Mouse (Mus musculus) midbrain, embryonic 15.5 days (tissue): ENCODE results near the gene P2ry14. TPM values are rescaled to one million over a fixed set of nuclear protein-coding genes. Genes with fewer than 3 reads are reported as not detected.
"Not testable (repeated sequence)": the region's sequence is repeated elsewhere in the genome, so short reads cannot be mapped to it uniquely, and the experiment has no call there.

ENCODE experiments used
- ATAC-seq: fragments of 200-750 bp; cut with Nextera tagmentation; replicated peaks from 2 replicates; pipeline ENCODE4 v1.8.0; 2017; ENCODE audit warnings: moderate TSS enrichment
- H3K27ac ChIP-seq: fragments of 300-500 bp; sonication (generic); 2 replicates; pipeline ENCODE4 v1.5.1; 2015; ENCODE audit warnings: mild to moderate bottlenecking, inconsistent platforms
- H3K27me3 ChIP-seq: fragments of 300-500 bp; sonication (generic); replicated peaks from 2 replicates; pipeline ENCODE4 v1.6.1; 2015; ENCODE audit warnings: inconsistent platforms
- H3K36me3 ChIP-seq: fragments of 300-500 bp; sonication (generic); replicated peaks from 2 replicates; pipeline ENCODE4 v1.6.1; 2015; ENCODE audit warnings: inconsistent platforms
- H3K4me1 ChIP-seq: fragments of 300-500 bp; sonication (generic); 2 replicates; pipeline ENCODE4 v1.6.1; 2015; ENCODE audit warnings: inconsistent platforms
- H3K4me2 ChIP-seq: fragments of 300-500 bp; sonication (generic); 2 replicates; pipeline ENCODE4 v1.6.1; 2015; ENCODE audit warnings: inconsistent platforms, mild to moderate bottlenecking, moderate library complexity
- H3K4me3 ChIP-seq: fragments of 300-500 bp; sonication (generic); 2 replicates; pipeline ENCODE4 v1.5.1; 2015; ENCODE audit warnings: mild to moderate bottlenecking, inconsistent platforms
- H3K9ac ChIP-seq: fragments of 300-500 bp; sonication (generic); 2 replicates; pipeline ENCODE4 v1.6.1; 2015; ENCODE audit warnings: mild to moderate bottlenecking, inconsistent platforms
- H3K9me3 ChIP-seq: fragments of 300-500 bp; sonication (generic); 2 replicates; pipeline ENCODE4 v1.6.1; 2016; ENCODE audit warnings: inconsistent platforms
- WGBS: fragments of 180-500 bp; shearing (Covaris S2); methylation state at CpG from one replicate; pipeline ENCODE4 v1.1.7; 2015; ENCODE audit warnings: mixed read lengths; 5-methylcytosine and 5-hydroxymethylcytosine counted together
- polyA plus RNA-seq: library from polyadenylated mRNA; unstranded; fragments of >200 nt; fragmentation: Nextera tagmentation; extraction: Ambion mirVana; gene quantifications from 2 replicates; pipeline ENCODE4 v1.2.1, GENCODE M21; 2015

Gene P2ry14
- polyA plus RNA-seq, 1 experiment from 2014 or later: 4.0 TPM

DNA sequence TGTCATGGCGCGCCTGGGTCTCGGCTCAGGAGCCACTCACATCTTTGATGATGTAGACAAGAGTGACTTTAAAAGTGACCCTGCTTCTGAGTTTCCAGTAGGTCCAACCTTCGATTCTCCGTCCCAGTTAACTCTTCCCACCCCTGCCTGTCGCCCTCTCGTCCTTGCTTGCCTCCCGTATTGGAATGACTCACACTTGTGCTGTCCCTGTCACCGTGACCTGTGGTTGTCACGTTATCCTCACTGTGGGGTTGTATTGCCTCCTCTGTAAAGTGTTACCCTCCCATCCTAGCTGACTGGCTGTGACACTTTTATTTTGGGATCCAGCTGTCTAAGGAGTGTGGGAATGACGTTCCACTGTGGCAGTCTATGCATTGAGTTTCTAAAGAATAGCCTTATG is 60.7 kb downstream of the P2ry14 start:
- H3K9me3 ChIP-seq: no peaks in the 10 kb centered on the region
- 86% methylated on average over 11 of the region's 11 CpGs for WGBS

DNA sequence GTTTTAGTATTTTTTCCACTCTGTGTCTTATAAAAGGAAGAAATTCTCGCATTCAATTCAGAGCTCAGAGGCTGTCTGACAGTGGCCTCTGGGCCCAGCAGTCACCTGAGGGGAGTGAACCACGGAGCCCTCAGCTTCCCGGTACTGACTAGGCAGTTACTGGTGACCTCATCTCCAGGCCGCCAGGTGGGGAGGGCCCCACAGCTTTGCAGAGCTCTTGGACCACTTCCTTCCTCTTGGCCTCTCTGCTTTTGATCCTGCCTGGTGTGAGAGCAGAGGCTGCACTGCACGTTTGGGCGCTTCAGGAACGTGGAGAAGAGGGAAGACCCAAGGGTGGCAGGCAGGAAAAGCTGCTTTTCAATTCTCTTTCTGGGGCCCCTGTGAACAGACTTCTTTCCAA is 72.5 kb downstream of the P2ry14 start:
- no peak for ATAC-seq
- 30% methylated on average over 7 of the region's 7 CpGs for WGBS
- Histone ChIP-seq H3K9ac (no peak overlapping the region), H3K4me2 (no peak overlapping the region), H3K4me1 (no peaks in the 10 kb centered on the region), H3K36me3 (no peaks in the 10 kb centered on the region), H3K4me3 (no peak overlapping the region), H3K9me3 (no peaks in the 10 kb centered on the region), H3K27me3 (no peaks in the 10 kb centered on the region), H3K27ac (no peak overlapping the region)

More for the DNA sequence above, 60.7 kb downstream of the P2ry14 start:
- Histone ChIP-seq H3K9ac (no peak overlapping the region), H3K4me3 (no peak overlapping the region), H3K36me3 (no peaks in the 10 kb centered on the region), H3K4me2 (no peak overlapping the region), H3K4me1 (no peaks in the 10 kb centered on the region), H3K27ac (no peak overlapping the region), H3K27me3 (no peaks in the 10 kb centered on the region)
- no peak for ATAC-seq

DNA sequence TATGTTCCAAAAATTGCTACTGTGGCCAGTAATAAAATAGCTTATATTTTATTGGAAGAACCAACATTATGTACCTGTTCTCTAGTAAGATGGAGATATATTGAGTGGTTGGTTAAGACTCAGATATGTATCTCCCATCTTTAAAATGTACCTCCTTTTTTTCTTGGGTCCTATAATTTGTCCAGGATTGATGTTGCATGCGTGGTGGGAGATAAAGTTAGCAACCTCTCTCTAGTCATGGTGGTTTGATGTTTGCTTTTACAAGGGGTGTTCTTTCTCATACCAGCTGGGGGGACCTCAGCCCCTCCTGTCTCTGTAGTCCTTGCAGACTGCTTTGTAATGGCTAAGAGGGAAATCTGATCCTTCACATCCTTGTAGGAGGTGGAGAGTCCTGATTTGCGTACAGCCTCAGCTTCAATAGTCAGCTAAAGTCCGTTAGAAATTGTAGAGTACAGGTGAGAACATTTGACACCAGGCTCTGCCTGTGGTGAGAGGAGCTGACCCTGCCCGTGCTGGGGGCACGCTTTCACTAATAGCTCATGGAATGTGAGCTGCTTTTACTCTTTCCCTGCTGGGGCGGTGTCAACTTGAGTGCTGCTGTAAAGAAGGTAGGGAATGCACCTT is 73.0 kb downstream of the P2ry14 start:
- Histone ChIP-seq H3K36me3 (no peaks in the 10 kb centered on the region), H3K4me1 (no peaks in the 10 kb centered on the region), H3K27me3 (no peaks in the 10 kb centered on the region), H3K4me3 (no peak overlapping the region), H3K27ac (no peak overlapping the region), H3K9ac (no peak overlapping the region), H3K9me3 (no peaks in the 10 kb centered on the region), H3K4me2 (no peak overlapping the region)
- 24% methylated on average over 6 of the region's 6 CpGs for WGBS
- ATAC-seq: no peak; the same call in 1 of the 2 replicates

DNA sequence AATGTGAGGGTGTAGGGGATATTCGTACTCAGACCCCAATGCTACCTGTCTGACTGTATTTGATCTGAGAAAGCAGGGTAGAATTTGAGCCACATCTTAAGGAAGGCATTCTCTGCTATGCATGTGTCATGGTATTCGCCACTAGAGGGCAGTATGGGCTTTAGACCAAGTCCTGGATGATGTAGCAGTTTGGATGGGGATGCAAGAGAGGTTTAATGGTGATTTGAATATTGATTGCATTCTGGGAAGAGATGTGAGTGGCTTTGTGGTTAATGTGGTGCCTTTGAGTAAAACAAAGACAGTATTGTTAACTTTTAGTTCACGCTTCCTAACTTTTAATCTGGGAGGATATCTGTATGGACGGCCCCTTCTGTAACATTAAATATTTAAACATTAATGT is 74.1 kb downstream of the P2ry14 start:
- H3K4me3 ChIP-seq: no peak overlapping the region
- no peaks in the 10 kb centered on the region for H3K36me3 ChIP-seq
- no peaks in the 10 kb centered on the region for H3K9me3 ChIP-seq
- H3K27me3 ChIP-seq: no peaks in the 10 kb centered on the region
- no peak overlapping the region for H3K27ac ChIP-seq
- no peaks in the 10 kb centered on the region for H3K4me1 ChIP-seq
- 43% methylated on average over 4 of the region's 4 CpGs for WGBS
- no peak overlapping the region for H3K4me2 ChIP-seq
- ATAC-seq: no peak
- no peak overlapping the region for H3K9ac ChIP-seq

DNA sequence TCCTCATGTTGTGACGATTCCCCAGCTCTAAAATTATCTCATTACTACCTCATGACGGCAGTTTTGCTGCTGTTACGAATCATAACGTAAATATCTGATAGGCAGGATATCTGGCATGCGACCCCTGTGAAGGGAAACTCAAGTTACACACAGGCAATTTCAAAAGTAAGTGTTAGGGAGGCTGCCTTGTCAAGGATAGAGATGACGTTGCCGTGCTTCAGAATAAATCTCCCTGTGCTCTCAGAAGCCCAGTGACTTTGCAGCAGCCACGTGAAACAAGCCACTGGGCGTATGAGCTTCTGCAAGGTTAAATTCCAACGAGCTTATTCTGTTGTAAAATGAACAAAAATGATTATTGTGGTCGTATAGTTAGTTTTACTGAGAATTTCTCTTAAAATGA is 74.8 kb downstream of the P2ry14 start:
- no peaks in the 10 kb centered on the region for H3K9me3 ChIP-seq
- H3K27ac ChIP-seq: no peak overlapping the region
- ATAC-seq: no peak
- no peak overlapping the region for H3K4me2 ChIP-seq
- H3K9ac ChIP-seq: no peak overlapping the region
- H3K4me3 ChIP-seq: no peak overlapping the region
- no peaks in the 10 kb centered on the region for H3K4me1 ChIP-seq
- WGBS: 88% methylated on average over 11 of the region's 11 CpGs
- H3K36me3 ChIP-seq: no peaks in the 10 kb centered on the region
- H3K27me3 ChIP-seq: no peaks in the 10 kb centered on the region

DNA sequence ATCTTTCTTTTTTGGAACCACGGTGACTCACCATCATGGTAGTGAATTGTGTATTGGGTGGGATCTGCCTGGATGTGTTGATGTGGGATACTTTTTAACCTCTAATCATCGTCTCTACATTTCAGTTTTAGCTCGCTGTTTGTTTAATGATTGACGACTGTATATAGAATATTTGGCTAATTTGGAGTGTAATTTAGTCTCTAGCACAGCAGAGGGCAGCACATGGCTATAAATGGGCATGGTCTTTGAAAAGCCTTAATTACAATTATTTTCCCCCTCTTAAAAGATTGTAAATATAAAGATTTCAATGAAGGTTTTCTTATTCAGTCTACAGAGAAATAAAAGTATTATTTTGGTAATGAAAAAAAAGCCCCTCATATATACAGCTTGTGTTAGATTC is 76.1 kb downstream of the P2ry14 start:
- H3K4me2 ChIP-seq: no peak overlapping the region
- no peaks in the 10 kb centered on the region for H3K4me1 ChIP-seq
- ATAC-seq: no peak
- WGBS: 58% methylated on average over 4 of the region's 4 CpGs
- H3K36me3 ChIP-seq: no peaks in the 10 kb centered on the region
- no peaks in the 10 kb centered on the region for H3K27me3 ChIP-seq
- no peak overlapping the region for H3K9ac ChIP-seq
- H3K9me3 ChIP-seq: no peaks in the 10 kb centered on the region
- no peak overlapping the region for H3K27ac ChIP-seq
- H3K4me3 ChIP-seq: no peak overlapping the region

DNA sequence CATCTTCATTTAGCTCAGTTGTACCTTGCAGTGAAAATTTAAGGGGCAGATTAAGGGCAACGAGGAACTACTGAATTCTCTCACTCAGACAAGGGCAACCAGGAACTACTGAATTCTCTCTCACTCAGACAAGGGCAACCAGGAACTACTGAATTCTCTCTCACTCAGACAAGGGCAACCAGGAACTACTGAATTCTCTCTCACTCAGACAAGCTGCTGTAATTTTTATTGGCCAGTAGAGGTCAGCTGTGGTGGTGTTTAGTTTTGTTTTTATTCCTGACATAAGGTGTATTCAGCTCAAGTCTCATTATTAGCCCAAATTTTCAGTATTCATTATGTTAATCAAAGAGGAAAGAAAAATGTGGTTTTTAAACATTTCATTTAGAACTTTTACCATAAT is 84.3 kb downstream of the P2ry14 start:
- not testable (repeated sequence) for H3K4me3 ChIP-seq, H3K4me2 ChIP-seq, H3K4me1 ChIP-seq, H3K27ac ChIP-seq, H3K9me3 ChIP-seq, H3K9ac ChIP-seq, ATAC-seq, H3K27me3 ChIP-seq, H3K36me3 ChIP-seq
- 88% methylated on average over 1 of the region's 1 CpGs for WGBS

DNA sequence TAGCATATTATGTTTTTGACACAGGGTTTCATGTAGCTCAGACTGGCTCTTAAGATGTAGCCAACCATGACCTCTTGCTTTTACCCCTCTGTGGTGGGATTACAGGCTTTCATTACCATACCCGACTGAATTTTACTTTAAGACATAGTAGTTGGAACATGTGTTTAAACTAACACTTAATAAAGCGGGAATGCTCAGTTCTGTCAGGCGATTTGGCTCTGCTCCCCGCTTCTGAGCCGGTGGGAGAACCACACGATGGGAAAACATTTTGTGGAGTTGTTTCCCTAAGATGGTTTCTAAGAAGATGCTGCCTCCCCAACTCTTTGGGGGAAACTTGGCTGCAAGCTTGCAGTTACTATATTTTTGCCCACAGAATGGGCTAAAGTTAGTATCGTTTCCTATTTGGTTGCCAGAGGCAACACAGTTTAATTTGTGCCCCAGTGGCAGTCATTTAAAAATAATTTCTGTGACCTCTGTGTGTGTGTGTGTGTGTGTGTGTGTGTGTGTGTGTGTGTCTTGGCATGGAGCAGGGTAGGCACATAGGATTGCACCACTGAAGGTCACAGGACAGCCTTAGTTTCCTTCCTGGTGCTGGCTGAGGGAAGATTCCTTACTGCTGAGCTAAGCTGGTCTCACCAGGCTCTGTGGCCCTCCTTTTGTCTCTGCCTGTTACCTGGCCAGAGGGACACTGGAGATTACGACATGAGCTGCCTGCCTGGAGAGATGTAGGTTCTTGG is 86.7 kb downstream of the P2ry14 start:
- Histone ChIP-seq H3K4me1 (no peaks in the 10 kb centered on the region), H3K9me3 (no peaks in the 10 kb centered on the region), H3K9ac (no peak overlapping the region), H3K27ac (no peak overlapping the region), H3K27me3 (no peaks in the 10 kb centered on the region), H3K4me2 (no peak overlapping the region), H3K36me3 (no peaks in the 10 kb centered on the region), H3K4me3 (no peak overlapping the region)
- ATAC-seq: no peak
- 80% methylated on average over 8 of the region's 8 CpGs for WGBS

DNA sequence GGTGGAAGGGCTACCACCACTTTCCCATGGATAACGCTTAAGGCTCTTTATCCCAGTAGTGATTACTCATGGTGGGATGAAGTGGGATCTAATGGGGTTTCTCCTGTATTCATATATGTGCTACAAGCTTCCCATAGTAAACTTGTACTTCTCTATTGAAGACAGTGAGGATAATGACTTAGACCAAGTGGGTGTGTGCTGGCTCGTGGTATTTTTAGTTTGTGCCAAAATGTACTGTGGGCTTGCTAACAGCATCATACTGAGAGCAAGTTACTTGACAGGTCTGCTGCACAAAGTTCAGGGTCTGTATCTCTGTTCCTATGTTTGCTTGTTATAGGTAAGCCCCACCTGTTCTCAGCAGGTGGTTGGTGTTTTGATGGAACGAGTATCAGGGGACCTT is 87.5 kb downstream of the P2ry14 start:
- Histone ChIP-seq H3K9ac (no peak overlapping the region), H3K27ac (no peak overlapping the region), H3K4me3 (no peak overlapping the region), H3K9me3 (no peaks in the 10 kb centered on the region), H3K4me1 (no peaks in the 10 kb centered on the region), H3K36me3 (no peaks in the 10 kb centered on the region), H3K27me3 (no peaks in the 10 kb centered on the region), H3K4me2 (no peak overlapping the region)
- no peak for ATAC-seq
- 84% methylated on average over 3 of the region's 3 CpGs for WGBS

Other genes with a start within 250 kb of the P2ry14 start
- gene Med12l, start 147.8 kb downstream of the P2ry14 start, polyA plus RNA-seq: 4.5 TPM in 2 replicates
- gene Gpr171, start 51.8 kb downstream of the P2ry14 start, polyA plus RNA-seq: 1.1 and 1.4 TPM in 2 replicates
- gene Gpr87, start 41.5 kb upstream of the P2ry14 start, polyA plus RNA-seq: 0.26 TPM in 1 of 2 replicates, not detected in the other
- gene P2ry13, start 57.3 kb upstream of the P2ry14 start, polyA plus RNA-seq: 1.4 and 1.8 TPM in 2 replicates
- 5.9 and 7.7 TPM in 2 replicates for gene P2ry12, start 109.3 kb upstream of the P2ry14 start, polyA plus RNA-seq
- 2.8 and 3.2 TPM in 2 replicates for gene Igsf10, start 190.8 kb upstream of the P2ry14 start, polyA plus RNA-seq